Mouse (Mus musculus) E14TG2a.4 (cell line): Measurements from ENCODE around the gene Cd72.
A peak's percentile ranks its signal among the peaks of the same experiment; 100 is the strongest.

Source experiments
- H3K27me3 ChIP-seq: 2 replicates; pipeline ENCODE4 v1.6.1; 2014; ENCODE audit warnings: low read length, control low read depth; ENCODE audit not compliant: insufficient read depth
- H3K36me3 ChIP-seq: 2 replicates; pipeline ENCODE4 v1.6.1; 2014; ENCODE audit warnings: low read length, control low read depth; ENCODE audit not compliant: insufficient read depth
- H3K4me1 ChIP-seq: replicated peaks from 2 replicates; pipeline ENCODE4 v1.6.1; 2014; ENCODE audit warnings: low read depth, low read length, control low read depth
- H3K4me3 ChIP-seq: replicated peaks from 2 replicates; pipeline ENCODE4 v1.5.1; 2014; ENCODE audit warnings: mild to moderate bottlenecking, low read length
- H3K9me3 ChIP-seq: 2 replicates; pipeline ENCODE4 v1.6.1; 2014; ENCODE audit warnings: low read length, control low read depth
- CTCF ChIP-seq: conservative IDR thresholded peaks from 2 replicates; pipeline ENCODE4 v1.5.1; 2014; ENCODE audit warnings: low read length
- NANOG ChIP-seq: IDR thresholded peaks from 2 replicates; pipeline ENCODE4 v1.6.1; 2014; ENCODE audit warnings: borderline replicate concordance, low read length, mixed read lengths
- POU5F1 ChIP-seq: IDR thresholded peaks from 2 replicates; pipeline ENCODE4 v1.6.1; 2014; ENCODE audit warnings: low read length, borderline replicate concordance

The Cd72 gene

DNA sequence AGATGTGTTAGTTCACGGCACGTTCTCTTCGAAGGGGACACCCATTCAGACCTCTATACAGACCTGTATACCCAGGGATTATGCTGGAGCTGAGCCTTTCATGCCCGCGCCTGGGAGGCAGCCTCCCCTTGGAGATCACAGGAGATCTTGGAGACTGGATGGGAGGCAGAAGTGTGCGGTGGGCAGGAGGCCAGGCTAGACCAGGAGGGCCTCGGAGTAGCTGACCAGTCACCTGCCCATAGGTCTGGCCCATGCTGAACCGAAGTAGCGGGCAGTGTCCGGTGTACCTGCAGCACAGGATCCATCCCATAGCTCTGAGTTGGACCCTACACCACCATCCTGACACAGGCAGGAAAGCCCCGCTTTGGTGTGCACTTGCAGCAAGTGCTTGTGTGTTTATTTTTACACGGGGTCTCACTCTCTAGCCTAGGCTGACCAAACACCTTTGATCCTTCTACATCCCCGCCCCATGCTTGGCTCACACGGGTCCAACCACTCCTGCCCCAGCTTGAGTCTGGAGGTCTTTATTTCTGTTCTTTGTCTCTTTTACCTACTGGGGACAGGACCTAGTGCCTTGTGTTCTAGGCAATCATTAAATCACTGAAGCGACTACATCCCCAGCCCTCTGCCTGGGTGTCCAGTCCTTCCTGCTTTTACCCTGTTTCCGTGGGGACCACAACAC lies 26.1 kb downstream of the Cd72 start:
- Histone ChIP-seq H3K27me3 (peaks cover 69% of the 10 kb centered on the region), H3K9me3 (no peaks in the 10 kb centered on the region), H3K4me1 (peaks cover 51% of the 10 kb centered on the region), H3K4me3 (peak overlapping the region; percentile 70), H3K36me3 (peaks cover 28% of the 10 kb centered on the region)
- TF ChIP-seq NANOG (no peak), POU5F1 (no peak), CTCF (no peak)

GRCm38 (mm10) chr4:43427501-43428179 lies 26.8 kb downstream of the Cd72 start:
- TF ChIP-seq CTCF = no peak
- no peak for TF ChIP-seq NANOG
- TF ChIP-seq POU5F1 = no peak
- peaks cover 75% of the 10 kb centered on the region for H3K27me3 ChIP-seq
- peaks cover 48% of the 10 kb centered on the region for H3K4me1 ChIP-seq
- H3K4me3 ChIP-seq = peak overlapping the region; percentile 70
- no peaks in the 10 kb centered on the region for H3K9me3 ChIP-seq
- H3K36me3 ChIP-seq = peaks cover 35% of the 10 kb centered on the region

DNA sequence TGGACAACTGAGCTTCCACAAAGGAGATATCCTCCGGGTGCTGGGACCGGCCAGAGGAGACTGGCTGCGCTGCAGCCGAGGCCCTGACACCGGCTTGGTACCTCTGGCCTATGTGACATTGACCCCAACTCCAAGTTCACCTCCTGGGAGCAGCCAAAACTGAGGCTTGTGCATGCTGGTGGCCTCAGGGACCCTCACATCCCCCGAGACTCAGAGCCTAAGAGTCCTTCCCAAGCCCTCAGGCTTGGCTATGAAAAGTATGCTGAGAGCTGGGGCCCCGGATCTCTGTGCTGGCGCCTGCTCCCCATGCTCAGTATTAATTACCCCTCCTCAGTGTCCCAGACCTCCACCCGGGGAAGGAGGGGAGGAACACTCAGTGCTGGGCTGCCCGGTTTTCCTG lies 27.9 kb downstream of the Cd72 start:
- Histone ChIP-seq H3K36me3 (peaks cover 45% of the 10 kb centered on the region), H3K4me3 (0 out of 2 replicates have a peak overlapping the region, but pooled peaks have one; percentile 13), H3K27me3 (peaks cover 86% of the 10 kb centered on the region), H3K9me3 (no peaks in the 10 kb centered on the region), H3K4me1 (peaks cover 57% of the 10 kb centered on the region)
- TF ChIP-seq POU5F1 = no peak
- TF ChIP-seq NANOG = no peak
- no peak for TF ChIP-seq CTCF

GRCm38 (mm10) chr4:43425648-43426380 lies 28.6 kb downstream of the Cd72 start:
- H3K4me3 ChIP-seq = peak overlapping the region; percentile 66
- TF ChIP-seq NANOG (no peak), POU5F1 (no peak), CTCF (no peak)
- H3K4me1 ChIP-seq = peaks cover 64% of the 10 kb centered on the region
- peaks cover 92% of the 10 kb centered on the region for H3K27me3 ChIP-seq
- peaks cover 45% of the 10 kb centered on the region for H3K36me3 ChIP-seq
- no peaks in the 10 kb centered on the region for H3K9me3 ChIP-seq

- Histone ChIP-seq H3K27me3 (peaks cover 89% of the 10 kb centered on the region), H3K36me3 (peaks cover 45% of the 10 kb centered on the region)
- no peak for TF ChIP-seq NANOG
- no peak for TF ChIP-seq POU5F1
- TF ChIP-seq CTCF = no peak
Observed at GRCm38 (mm10) chr4:43425197-43425596, 29.2 kb downstream of the Cd72 start.

DNA sequence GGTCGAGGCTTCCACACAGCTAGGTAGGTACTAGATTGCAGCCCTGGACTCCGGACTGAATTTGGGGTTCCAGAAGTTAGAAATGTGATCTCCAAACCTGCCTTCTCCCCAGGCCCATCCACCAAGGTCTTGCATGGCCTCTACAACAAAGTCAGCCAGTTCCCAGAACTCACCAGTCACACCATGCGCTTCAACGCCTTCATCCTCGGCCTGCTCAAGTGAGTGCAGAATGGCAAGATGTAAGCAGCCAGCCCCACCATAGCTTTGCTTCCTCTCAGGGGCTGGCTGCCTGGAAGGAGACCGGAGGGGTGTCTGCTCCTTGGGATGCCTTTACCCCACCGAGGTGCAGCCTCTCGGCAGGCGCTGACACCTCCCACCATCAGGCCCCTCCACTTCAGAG lies 30.4 kb downstream of the Cd72 start:
- H3K36me3 ChIP-seq = peaks cover 45% of the 10 kb centered on the region
- H3K4me1 ChIP-seq = peaks cover 78% of the 10 kb centered on the region
- no peaks in the 10 kb centered on the region for H3K9me3 ChIP-seq
- H3K27me3 ChIP-seq = peaks cover 81% of the 10 kb centered on the region
- no peak for TF ChIP-seq POU5F1
- no peak for TF ChIP-seq NANOG
- no peak for TF ChIP-seq CTCF
- H3K4me3 ChIP-seq = no peak overlapping the region

More at GRCm38 (mm10) chr4:43425197-43425596, 29.2 kb downstream of the Cd72 start:
- Histone ChIP-seq H3K9me3 (no peaks in the 10 kb centered on the region), H3K4me3 (peak overlapping the region; percentile 66), H3K4me1 (peaks cover 67% of the 10 kb centered on the region)

DNA sequence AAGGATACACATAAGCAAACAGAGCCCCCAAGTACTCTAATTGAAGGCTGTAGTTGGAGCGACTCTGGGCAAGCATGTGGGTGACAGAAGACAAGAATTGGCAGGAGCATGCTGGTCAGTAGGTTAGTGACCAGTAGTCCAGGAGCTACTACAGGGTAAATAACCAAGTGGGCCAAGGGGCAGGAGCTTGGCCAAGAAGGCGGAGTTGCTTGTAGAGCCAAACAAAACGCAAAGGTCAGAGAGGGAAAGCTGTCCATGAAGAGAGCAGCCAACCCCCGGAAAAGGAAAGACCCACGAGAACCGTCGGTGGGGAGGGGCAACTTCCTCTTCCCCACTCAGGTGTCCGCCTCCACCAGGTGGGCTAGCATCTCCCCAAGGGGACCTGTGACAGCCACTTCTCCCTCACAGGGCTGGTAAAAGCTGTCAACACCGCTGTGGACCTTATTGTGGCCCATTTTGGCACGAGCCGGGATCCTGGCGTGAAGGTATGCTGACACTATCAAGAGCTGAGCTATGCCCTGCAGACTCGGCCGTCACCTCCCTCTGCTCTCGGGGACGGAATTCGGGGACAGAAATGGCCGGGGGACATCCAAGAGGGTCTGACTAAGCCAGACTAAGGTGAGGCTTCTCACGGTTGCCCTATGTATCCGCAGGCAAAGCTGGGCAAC lies 31.0 kb downstream of the Cd72 start:
- H3K36me3 ChIP-seq = peaks cover 45% of the 10 kb centered on the region
- no peaks in the 10 kb centered on the region for H3K9me3 ChIP-seq
- peaks cover 74% of the 10 kb centered on the region for H3K27me3 ChIP-seq
- peaks cover 78% of the 10 kb centered on the region for H3K4me1 ChIP-seq
- TF ChIP-seq POU5F1 (no peak), NANOG (no peak), CTCF (no peak)
- H3K4me3 ChIP-seq = no peak overlapping the region
